Comparison of ENCODE assay signal across 28 mouse cellular contexts in genomic region chr15:9014541-9014940, GRCm38 (mm10). TPM values are rescaled to one million over a fixed set of nuclear protein-coding genes. Genes with fewer than 3 reads are reported as not detected.
A peak's percentile ranks its signal among the peaks of the same experiment; 100 is the strongest.
DNase-seq lines count a peak whose midpoint lies in the region; ATAC-seq and TF ChIP-seq lines count a peak whose summit lies in the region.
"Had no signal": no experiment of that assay in that cellular context is flagged by ENCODE, and none has a peak within 500 bp of the region (broad histone marks: within the 10 kb centered on the region; RNA-seq: fewer than 3 reads in every experiment).

No protein-coding gene starts in this region.

- no peaks in the 10 kb centered on the region for H3K36me3 ChIP-seq in midbrain, embryonic 11.5 days (ENCODE audit: control insufficient read depth, insufficient read depth, low read length)
- no peaks in the 10 kb centered on the region for H3K36me3 ChIP-seq in midbrain, embryonic 16.5 days (ENCODE audit: control insufficient read depth, insufficient read depth, low read length)
- no peaks in the 10 kb centered on the region for H3K36me3 ChIP-seq in ES-E14 (ENCODE audit: control insufficient read depth, insufficient read depth, low read length, poor library complexity, severe bottlenecking)
- H3K36me3 ChIP-seq in stomach, postnatal 0 days (ENCODE audit: control insufficient read depth, insufficient read depth, low read length) = no peaks in the 10 kb centered on the region
- H3K36me3 ChIP-seq: forebrain, embryonic 10.5 days; heart, embryonic 12.5 days; heart, embryonic 15.5 days had no signal

- peaks cover 4% of the 10 kb centered on the region; the same call in 1 of the 2 replicates for H3K9me3 ChIP-seq in midbrain, embryonic 11.5 days (ENCODE audit: control insufficient read depth, low read length)
- H3K9me3 ChIP-seq in midbrain, embryonic 16.5 days (replicated peaks; ENCODE audit: control insufficient read depth, low read length, poor library complexity, severe bottlenecking) = no peaks in the 10 kb centered on the region
- no peaks in the 10 kb centered on the region for H3K9me3 ChIP-seq in ES-E14 (ENCODE audit: control insufficient read depth, insufficient read depth, low read depth, low read length)
- H3K9me3 ChIP-seq in stomach, postnatal 0 days (ENCODE audit: control insufficient read depth, low read length) = peaks cover 4% of the 10 kb centered on the region; the same call in 1 of the 2 replicates

- no peak for TF ChIP-seq CTCF in stomach, postnatal 0 days (IDR thresholded peaks at IDR 0.05; ENCODE audit: low read depth)

- 76% methylated on average over 2 of the region's 2 CpGs for WGBS in midbrain, embryonic 11.5 days
- WGBS in midbrain, embryonic 16.5 days = 85% methylated on average over 2 of the region's 2 CpGs
- 42% methylated on average over 2 of the region's 2 CpGs for WGBS in stomach, postnatal 0 days

- ATAC-seq in midbrain, embryonic 11.5 days (ENCODE audit: low FRiP score) = no peak
- no peak for ATAC-seq in midbrain, embryonic 16.5 days
- 0 out of 2 replicates have a peak, but pooled peaks have one; percentile 47 for ATAC-seq in stomach, postnatal 0 days (ENCODE audit: low FRiP score, low TSS enrichment)
- ATAC-seq: forebrain, embryonic 13.5 days; forebrain, embryonic 16.5 days; hindbrain, postnatal 0 days; inflammation-experienced regulatory T-cells, adult 6 months; intestine, embryonic 16.5 days had no signal

- H3K27me3 ChIP-seq in midbrain, embryonic 11.5 days (ENCODE audit: control insufficient read depth, insufficient read depth, low read length) = no peaks in the 10 kb centered on the region
- no peaks in the 10 kb centered on the region for H3K27me3 ChIP-seq in midbrain, embryonic 16.5 days (ENCODE audit: control insufficient read depth, insufficient read depth, low read depth, low read length)
- H3K27me3 ChIP-seq in stomach, postnatal 0 days (ENCODE audit: control insufficient read depth, insufficient read depth, low read length) = no peaks in the 10 kb centered on the region
- H3K27me3 ChIP-seq: forebrain, embryonic 13.5 days; heart, embryonic 12.5 days; heart, embryonic 15.5 days had no signal

- DNase-seq in midbrain, embryonic 11.5 days (ENCODE audit: low spot score, missing footprints) = peak; percentile 75
- DNase-seq in ES-E14 (ENCODE audit: low read depth, low spot score) = peak; percentile 17
- peak; percentile 52 for DNase-seq in ZHBTc4 (ENCODE audit: low read depth, low spot score)
- no peak for DNase-seq in stomach, postnatal 0 days (ENCODE audit: low spot score)
- DNase-seq in layer of hippocampus, adult 9-11 months = no peak
- no peak for DNase-seq in gastrocnemius, postnatal 10 days
- no peak for DNase-seq in adrenal gland, postnatal 25 days
- DNase-seq: adrenal gland, postnatal 10 days; cerebellum, adult 11-12 months; cerebellum, adult 8-10 months; cerebellum, postnatal 10 days; gastrocnemius, adult 2 months; gastrocnemius, postnatal 25 days; heart, adult 18-20 months; heart, postnatal 14 days; heart, postnatal 4 days had no signal

- H3K4me1 ChIP-seq in midbrain, embryonic 11.5 days (ENCODE audit: control insufficient read depth, insufficient read depth, low read length) = no peaks in the 10 kb centered on the region
- no peaks in the 10 kb centered on the region for H3K4me1 ChIP-seq in midbrain, embryonic 16.5 days (ENCODE audit: control insufficient read depth, insufficient read depth, low read length)
- peaks cover 2% of the 10 kb centered on the region in 2 experiments; a peak in 2 of 4 replicates for H3K4me1 ChIP-seq in ES-E14 (ENCODE audit: control insufficient read depth in 2 of 2, insufficient read depth in 2 of 2, low read length in 2 of 2, poor library complexity in 1 of 2)
- H3K4me1 ChIP-seq in stomach, postnatal 0 days (replicated peaks; ENCODE audit: control insufficient read depth, insufficient read depth) = no peaks in the 10 kb centered on the region
- H3K4me1 ChIP-seq: forebrain, embryonic 10.5 days; forebrain, embryonic 13.5 days; heart, embryonic 12.5 days; heart, embryonic 15.5 days had no signal

- no peak for TF ChIP-seq EP300 in stomach, postnatal 0 days (optimal IDR thresholded peaks at IDR 0.05)

- in situ Hi-C loops in ES-E14 (cut with MboI; ENCODE audit: low sequenced_read_pairs in 2 of 2, unreplicated experiment in 2 of 2) = no loop called here

- no peak overlapping the region for H3K9ac ChIP-seq in midbrain, embryonic 11.5 days (ENCODE audit: low read length)
- no peak overlapping the region for H3K9ac ChIP-seq in midbrain, embryonic 16.5 days (ENCODE audit: low read depth, low read length)
- H3K9ac ChIP-seq in ES-E14 (ENCODE audit: insufficient read depth, low read depth, low read length, poor library complexity, severe bottlenecking) = no peak overlapping the region
- H3K9ac ChIP-seq in stomach, postnatal 0 days (ENCODE audit: low read length) = no peak overlapping the region
- H3K9ac ChIP-seq: forebrain, embryonic 13.5 days; heart, embryonic 12.5 days; heart, embryonic 15.5 days; hindbrain, embryonic 14.5 days had no signal

- no peak overlapping the region for H3K27ac ChIP-seq in midbrain, embryonic 11.5 days (ENCODE audit: low read depth, low read length)
- H3K27ac ChIP-seq in midbrain, embryonic 16.5 days (ENCODE audit: low read length) = no peak overlapping the region
- H3K27ac ChIP-seq in ES-E14 (ENCODE audit: insufficient read depth, low read depth, low read length, poor library complexity, severe bottlenecking) = no peak overlapping the region
- H3K27ac ChIP-seq in stomach, postnatal 0 days (replicated peaks) = no peak overlapping the region
- H3K27ac ChIP-seq: forebrain, embryonic 10.5 days; forebrain, embryonic 13.5 days; gastrocnemius, adult 2 months; heart, embryonic 15.5 days; hindbrain, embryonic 14.5 days; hindbrain, postnatal 0 days had no signal

- H3K4me2 ChIP-seq in midbrain, embryonic 11.5 days = no peak overlapping the region
- no peak overlapping the region for H3K4me2 ChIP-seq in midbrain, embryonic 16.5 days (ENCODE audit: low read length)
- no peak overlapping the region for H3K4me2 ChIP-seq in stomach, postnatal 0 days (replicated peaks; ENCODE audit: low read depth)
- H3K4me2 ChIP-seq: forebrain, embryonic 13.5 days; heart, embryonic 12.5 days; heart, embryonic 15.5 days; hindbrain, embryonic 14.5 days had no signal

- H3K4me3 ChIP-seq in midbrain, embryonic 11.5 days (ENCODE audit: low read depth, low read length) = no peak overlapping the region
- no peak overlapping the region for H3K4me3 ChIP-seq in midbrain, embryonic 16.5 days (ENCODE audit: low read depth, low read length)
- H3K4me3 ChIP-seq in ES-E14 (ENCODE audit: insufficient read depth in 1 of 2, low read depth in 1 of 2, low read length in 2 of 2, poor library complexity in 1 of 2, severe bottlenecking in 1 of 2) = no peak overlapping the region
- H3K4me3 ChIP-seq in stomach, postnatal 0 days (ENCODE audit: low read depth, low read length) = no peak overlapping the region
- H3K4me3 ChIP-seq: forebrain, embryonic 10.5 days; forebrain, embryonic 13.5 days; gastrocnemius, adult 2 months; heart, embryonic 12.5 days; heart, embryonic 15.5 days had no signal

TF ChIP-seq in ES-E14, 5 proteins besides CTCF, POLR2A, EP300 and RAD21:
- TF ChIP-seq ZNF384 (IDR thresholded peaks at IDR 0.05; ENCODE audit: low read depth, low read length) (no peak), CHD2 (IDR thresholded peaks at IDR 0.05; ENCODE audit: low read depth, low read length) (no peak), HCFC1 (IDR thresholded peaks at IDR 0.05; ENCODE audit: borderline replicate concordance, insufficient read depth, low read length) (no peak), MAFK (IDR thresholded peaks at IDR 0.05; ENCODE audit: insufficient read depth, low read depth, low read length) (no peak), ZC3H11A (IDR thresholded peaks at IDR 0.05; ENCODE audit: borderline replicate concordance, low read depth, low read length) (no peak)
TF ChIP-seq in ES-E14: peak in this region for 0.

RNA-seq across cellular contexts. Expression of gene Ranbp3l, which starts 46.8 kb away (rescaled TPM):
- 2.6 and 3.3 TPM in 2 replicates for polyA plus RNA-seq in midbrain, embryonic 11.5 days (2014; fragmentation: Nextera tagmentation; extraction: Ambion mirVana)
- polyA plus RNA-seq in midbrain, embryonic 16.5 days (2015; fragmentation: Nextera tagmentation; extraction: Ambion mirVana) = 10.2 and 11.2 TPM in 2 replicates
- 0.09 TPM in 1 of 2 replicates, not detected in the other for total RNA-seq in ES-E14 (2012; rRNA removed)
- 0.41 and 0.42 TPM in 2 replicates for polyA plus RNA-seq in stomach, postnatal 0 days (2015; fragmentation: Nextera tagmentation; extraction: Ambion mirVana)
- 1 to 10 TPM; 1.1 to 2.2 TPM for total RNA-seq in gastrocnemius, postnatal 10 days (2021)
- total RNA-seq in adrenal gland, postnatal 25 days (2021) = not detected in 2 replicates
- total RNA-seq: heart, adult 18-20 months; heart, postnatal 14 days; heart, postnatal 4 days; MEL had no signal
- polyA plus RNA-seq: embryonic facial prominence, embryonic 11.5 days had no signal

RNA-seq across cellular contexts. Expression of gene Nadk2, which starts 56.5 kb away (rescaled TPM):
- 36.8 and 43.6 TPM in 2 replicates for polyA plus RNA-seq in midbrain, embryonic 11.5 days (2014; fragmentation: Nextera tagmentation; extraction: Ambion mirVana)
- polyA plus RNA-seq in midbrain, embryonic 16.5 days (2015; fragmentation: Nextera tagmentation; extraction: Ambion mirVana) = 27.8 and 28.2 TPM in 2 replicates
- 48.3 and 64.5 TPM in 2 replicates for total RNA-seq in ES-E14 (2012; rRNA removed)
- polyA plus RNA-seq in stomach, postnatal 0 days (2015; fragmentation: Nextera tagmentation; extraction: Ambion mirVana) = 13.3 and 13.7 TPM in 2 replicates
- total RNA-seq in gastrocnemius, postnatal 10 days (2021) = 10 to 100 TPM; 24.0 to 26.6 TPM
- 73.3 and 79.6 TPM in 2 replicates for total RNA-seq in adrenal gland, postnatal 25 days (2021)

Comparison
In these comparisons a context has a peak if more than half of its experiments do, and no peak if none do; other contexts are left out.
1. DNase-seq: peak in midbrain, embryonic 11.5 days (single experiment), ES-E14 (single experiment) and ZHBTc4 (single experiment); none in stomach, postnatal 0 days (single experiment), layer of hippocampus, adult 9-11 months (single experiment), gastrocnemius, postnatal 10 days (single experiment) and adrenal gland, postnatal 25 days (single experiment).